Mouse (Mus musculus) heart, adult 8-10 months (tissue): ENCODE results near the gene Odf2. TPM values are rescaled to one million over a fixed set of nuclear protein-coding genes. Genes with fewer than 3 reads are reported as not detected.

Source experiments
- microRNA-seq: library from miRNA; unstranded; fragments of <30 nt; microRNA quantifications from one replicate; pipeline ENCODE4 v1.2.0, GENCODE M21; 2022
- total RNA-seq, 4 experiments: library from RNA; stranded (reverse); gene quantifications; 2 replicates each; pipeline ENCODE4 v1.2.4; 2022

Odf2 gene
- total RNA-seq, 4 experiments from 2014 or later = 17.0 to 28.1 (median 19.8) TPM

Small RNA genes within 50 kb of the gene (microRNA-seq; reads per million reads assigned to microRNA genes)
- gene Mir219a-2 (not detected), gene Mir219b (not detected)

Other genes starting within 250 kb of the Odf2 start
- not detected for gene Gm13420, start 137.5 kb upstream of the Odf2 start, total RNA-seq
- gene Gm13547, start 129.9 kb upstream of the Odf2 start, total RNA-seq = not detected
- gene Coq4, start 101.7 kb upstream of the Odf2 start, total RNA-seq = 10 to 100 TPM; 18.7 to 26.4 (median 20.8) TPM
- gene Trub2, start 100.7 kb upstream of the Odf2 start, total RNA-seq = 10 to 100 TPM; 38.6 to 47.6 (median 42.0) TPM
- gene Slc27a4, start 86.6 kb upstream of the Odf2 start, total RNA-seq = 10 to 100 TPM; 13.4 to 18.7 (median 16.4) TPM
- 10 to 100 TPM; 33.2 to 37.6 (median 37.1) TPM for gene Urm1, start 69.1 kb upstream of the Odf2 start, total RNA-seq
- 1 to 10 TPM; 2.7 to 3.6 (median 3.1) TPM for gene Cercam, start 20.1 kb upstream of the Odf2 start, total RNA-seq
- 10 to 100 TPM; 21.4 to 26.2 (median 24.5) TPM for gene Gle1, start 46.2 kb downstream of the Odf2 start, total RNA-seq
- 100 to 1,000 TPM; 137 to 180 (median 163) TPM for gene Sptan1, start 76.3 kb downstream of the Odf2 start, total RNA-seq
- gene Wdr34, start 159.7 kb downstream of the Odf2 start, total RNA-seq = 1 to 10 TPM; 6.5 to 9.2 (median 7.8) TPM
- gene Set, start 168.2 kb downstream of the Odf2 start, total RNA-seq = 100 to 1,000 TPM in 2 of 4 experiments, 10 to 100 TPM in 2; 98.3 to 109 (median 100) TPM
- gene Pkn3, start 188.5 kb downstream of the Odf2 start, total RNA-seq = 10 to 100 TPM in 2 of 4 experiments, 1 to 10 TPM in 2; 9.0 to 11.2 (median 10.1) TPM
- 1 to 10 TPM; 2.3 to 4.1 (median 3.6) TPM for gene Zdhhc12, start 204.4 kb downstream of the Odf2 start, total RNA-seq
- gene Zer1, start 235.4 kb downstream of the Odf2 start, total RNA-seq = 10 to 100 TPM; 24.9 to 27.6 (median 25.8) TPM
- 10 to 100 TPM; 14.8 to 19.9 (median 17.6) TPM for gene Tbc1d13, start 244.5 kb downstream of the Odf2 start, total RNA-seq